Mouse (Mus musculus) limb, embryonic 11.5 days (tissue): ENCODE measurements around the gene Elfn1. TPM values are rescaled to one million over a fixed set of nuclear protein-coding genes. Genes with fewer than 3 reads are reported as not detected.

Experiments
- ATAC-seq: fragments of 200-750 bp; cut with Nextera tagmentation; 2 replicates; pipeline ENCODE4 v1.8.0; 2017; ENCODE audit warnings: low read depth; ENCODE audit not compliant: insufficient number of reproducible peaks, low FRiP score, low TSS enrichment
- DNase-seq: peaks from one replicate; pipeline ENCODE4 v3.0.0-alpha.2; 2015; ENCODE audit warnings: low spot score
- H3K27ac ChIP-seq: fragments of 300-500 bp; sonication (generic); replicated peaks from 2 replicates; pipeline ENCODE4 v1.5.1; 2014; ENCODE audit warnings: low read depth, mild to moderate bottlenecking, low read length
- H3K27me3 ChIP-seq: fragments of 300-500 bp; sonication (generic); 2 replicates; pipeline ENCODE4 v1.6.1; 2014; ENCODE audit warnings: mild to moderate bottlenecking, low read length, mixed read lengths; ENCODE audit not compliant: control insufficient read depth, insufficient read depth
- H3K36me3 ChIP-seq: fragments of 300-500 bp; sonication (generic); 2 replicates; pipeline ENCODE4 v1.6.1; 2014; ENCODE audit warnings: mild to moderate bottlenecking, low read length, moderate library complexity, mixed read lengths; ENCODE audit not compliant: control insufficient read depth, insufficient read depth
- H3K4me1 ChIP-seq: fragments of 300-500 bp; sonication (generic); 2 replicates; pipeline ENCODE4 v1.6.1; 2014; ENCODE audit warnings: low read length, mixed read lengths; ENCODE audit not compliant: control insufficient read depth, insufficient read depth
- H3K4me2 ChIP-seq: fragments of 300-500 bp; sonication (generic); 2 replicates; pipeline ENCODE4 v1.6.1; 2014; ENCODE audit warnings: low read depth, mild to moderate bottlenecking, moderate library complexity; ENCODE audit not compliant: severe bottlenecking
- H3K4me3 ChIP-seq: fragments of 300-500 bp; sonication (generic); 2 replicates; pipeline ENCODE4 v1.5.1; 2014; ENCODE audit warnings: low read depth, low read length
- H3K9ac ChIP-seq: fragments of 300-500 bp; sonication (generic); 2 replicates; pipeline ENCODE4 v1.6.1; 2014; ENCODE audit warnings: mild to moderate bottlenecking, low read length
- H3K9me3 ChIP-seq: fragments of 300-500 bp; sonication (generic); 2 replicates; pipeline ENCODE4 v1.6.1; 2016; ENCODE audit warnings: low read length; ENCODE audit not compliant: control insufficient read depth
- WGBS: fragments of 180-500 bp; shearing (Covaris S2); extraction: QIAGEN DNeasy Blood & Tissue Kit; methylation state at CpG from one replicate; pipeline ENCODE4 v1.1.7; 2014; 5-methylcytosine and 5-hydroxymethylcytosine counted together
- polyA plus RNA-seq: library from polyadenylated mRNA; unstranded; fragments of >200 nt; fragmentation: Nextera tagmentation; extraction: Ambion mirVana; gene quantifications from 2 replicates; pipeline ENCODE4 v1.2.1, GENCODE M21; 2014

The Elfn1 gene
- polyA plus RNA-seq, 1 experiment from 2014 or later: 0.08 TPM

DNA sequence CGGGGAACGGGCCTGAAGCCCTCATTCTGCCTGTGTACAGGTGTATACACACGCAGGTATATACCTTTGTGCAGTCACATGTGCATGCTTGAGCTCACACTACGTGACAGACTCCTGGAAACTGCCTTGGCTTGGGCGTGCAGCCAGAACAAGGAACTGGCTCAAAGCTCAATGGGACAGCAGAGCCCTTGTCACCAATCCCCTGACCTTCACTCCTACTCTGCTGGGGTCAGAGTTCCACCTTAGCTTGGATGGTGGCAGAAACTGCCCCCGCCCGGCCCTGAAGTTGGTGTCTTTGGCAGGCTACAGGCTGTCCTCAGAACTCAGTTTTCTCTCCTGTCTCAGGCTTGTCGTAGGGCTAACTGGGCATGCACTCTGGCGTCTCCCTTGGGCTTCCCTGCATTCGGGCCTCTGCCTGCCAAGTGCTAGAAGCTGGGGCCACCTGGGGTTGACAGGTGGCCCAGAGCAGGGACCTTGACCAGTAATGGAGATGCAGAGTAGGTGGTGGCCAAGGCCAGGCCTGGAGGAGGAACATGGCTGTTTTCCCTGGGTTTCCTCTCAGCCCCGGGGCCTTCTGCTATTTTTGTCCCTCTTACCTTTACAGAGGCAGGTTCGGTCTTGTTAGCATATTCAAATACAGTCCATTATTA is 38.1 kb downstream of the Elfn1 start:
- Histone ChIP-seq H3K9ac (no peak overlapping the region), H3K36me3 (no peaks in the 10 kb centered on the region; the same call in 1 of the 2 replicates), H3K9me3 (no peaks in the 10 kb centered on the region), H3K4me1 (peaks cover 10% of the 10 kb centered on the region), H3K27me3 (no peaks in the 10 kb centered on the region), H3K4me3 (no peak overlapping the region), H3K4me2 (no peak overlapping the region), H3K27ac (no peak overlapping the region)
- 76% methylated on average over 12 of the region's 12 CpGs for WGBS
- DNase-seq (no peak), ATAC-seq (no peak)

GRCm38 (mm10) chr5:139947446-139947845 is 39.7 kb downstream of the Elfn1 start:
- Histone ChIP-seq H3K27me3 (no peaks in the 10 kb centered on the region), H3K27ac (no peak overlapping the region), H3K4me3 (no peak overlapping the region), H3K4me2 (no peak overlapping the region), H3K9ac (no peak overlapping the region), H3K36me3 (no peaks in the 10 kb centered on the region; the same call in 1 of the 2 replicates), H3K9me3 (no peaks in the 10 kb centered on the region), H3K4me1 (peaks cover 10% of the 10 kb centered on the region)
- ATAC-seq: no peak
- DNase-seq: peak; percentile 41
- 92% methylated on average over 5 of the region's 5 CpGs for WGBS

- H3K27ac ChIP-seq: no peak overlapping the region
- 91% methylated on average over 4 of the region's 4 CpGs for WGBS
- no peak for ATAC-seq
- H3K4me2 ChIP-seq: no peak overlapping the region
- no peaks in the 10 kb centered on the region for H3K27me3 ChIP-seq
- no peak overlapping the region for H3K4me3 ChIP-seq
- no peak overlapping the region for H3K9ac ChIP-seq
- no peaks in the 10 kb centered on the region for H3K9me3 ChIP-seq
- no peak for DNase-seq
- H3K36me3 ChIP-seq: no peaks in the 10 kb centered on the region; the same call in 1 of the 2 replicates
- peaks cover 10% of the 10 kb centered on the region for H3K4me1 ChIP-seq
Observed at GRCm38 (mm10) chr5:139948552-139948951, 40.8 kb downstream of the Elfn1 start.

- DNase-seq (peak; percentile 41), ATAC-seq (no peak)
- Histone ChIP-seq H3K27ac (no peak overlapping the region), H3K27me3 (no peaks in the 10 kb centered on the region), H3K4me3 (no peak overlapping the region), H3K9ac (peak overlapping the region; percentile 7; the same call in 1 of the 2 replicates), H3K9me3 (no peaks in the 10 kb centered on the region), H3K4me2 (no peak overlapping the region), H3K36me3 (no peaks in the 10 kb centered on the region; the same call in 1 of the 2 replicates), H3K4me1 (peaks cover 10% of the 10 kb centered on the region)
- WGBS: 21% methylated on average over 8 of the region's 8 CpGs
Observed at GRCm38 (mm10) chr5:139949363-139949762, 41.6 kb downstream of the Elfn1 start.

- H3K9me3 ChIP-seq: no peaks in the 10 kb centered on the region
- no peak for ATAC-seq
- H3K4me3 ChIP-seq: no peak overlapping the region
- WGBS: 77% methylated on average over 11 of the region's 11 CpGs
- no peak overlapping the region for H3K9ac ChIP-seq
- H3K27ac ChIP-seq: no peak overlapping the region
- H3K27me3 ChIP-seq: no peaks in the 10 kb centered on the region
- no peak overlapping the region for H3K4me2 ChIP-seq
- H3K36me3 ChIP-seq: no peaks in the 10 kb centered on the region; the same call in 1 of the 2 replicates
- H3K4me1 ChIP-seq: peaks cover 10% of the 10 kb centered on the region
- DNase-seq: no peak
Observed at GRCm38 (mm10) chr5:139949975-139950578, 42.3 kb downstream of the Elfn1 start.

GRCm38 (mm10) chr5:139956859-139957258 is 49.1 kb downstream of the Elfn1 start:
- peak; percentile 43 for DNase-seq
- no peaks in the 10 kb centered on the region for H3K36me3 ChIP-seq
- H3K27ac ChIP-seq: no peak overlapping the region
- no peak overlapping the region for H3K9ac ChIP-seq
- 53% methylated on average over 10 of the region's 10 CpGs for WGBS
- ATAC-seq: no peak
- H3K4me3 ChIP-seq: no peak overlapping the region
- H3K9me3 ChIP-seq: no peaks in the 10 kb centered on the region
- H3K27me3 ChIP-seq: no peaks in the 10 kb centered on the region
- no peak overlapping the region for H3K4me2 ChIP-seq
- no peaks in the 10 kb centered on the region for H3K4me1 ChIP-seq

GRCm38 (mm10) chr5:139959741-139960140 is 52.0 kb downstream of the Elfn1 start:
- Histone ChIP-seq H3K9ac (no peak overlapping the region), H3K4me2 (no peak overlapping the region), H3K27me3 (no peaks in the 10 kb centered on the region), H3K4me3 (no peak overlapping the region), H3K9me3 (no peaks in the 10 kb centered on the region), H3K36me3 (no peaks in the 10 kb centered on the region), H3K27ac (no peak overlapping the region), H3K4me1 (no peaks in the 10 kb centered on the region)
- ATAC-seq: no peak
- 91% methylated on average over 4 of the region's 4 CpGs for WGBS
- no peak for DNase-seq

- no peak for ATAC-seq
- no peaks in the 10 kb centered on the region for H3K27me3 ChIP-seq
- H3K4me3 ChIP-seq: no peak overlapping the region
- H3K4me1 ChIP-seq: no peaks in the 10 kb centered on the region
- no peaks in the 10 kb centered on the region for H3K9me3 ChIP-seq
- no peaks in the 10 kb centered on the region for H3K36me3 ChIP-seq
- no peak for DNase-seq
- no peak overlapping the region for H3K9ac ChIP-seq
- WGBS: 28% methylated on average over 5 of the region's 5 CpGs
- H3K27ac ChIP-seq: no peak overlapping the region
- H3K4me2 ChIP-seq: no peak overlapping the region
Observed at GRCm38 (mm10) chr5:139964391-139964790, 56.6 kb downstream of the Elfn1 start.
